Comparison of ENCODE assay signal across 25 mouse cellular contexts in genomic region chr6:55321518-55321917, GRCm38 (mm10). TPM values are rescaled to one million over a fixed set of nuclear protein-coding genes. Genes with fewer than 3 reads are reported as not detected.
DNase-seq lines count a peak whose midpoint lies in the region; ATAC-seq and TF ChIP-seq lines count a peak whose summit lies in the region.
"Had no signal": no experiment of that assay in that cellular context is flagged by ENCODE, and none has a peak within 500 bp of the region (broad histone marks: within the 10 kb centered on the region; RNA-seq: fewer than 3 reads in every experiment).

No protein-coding gene starts in this region.

- H3K4me3 ChIP-seq in kidney, embryonic 16.5 days (ENCODE audit: low read length) = no peak overlapping the region
- H3K4me3 ChIP-seq in stomach, embryonic 15.5 days (replicated peaks) = no peak overlapping the region
- no peak overlapping the region for H3K4me3 ChIP-seq in stomach, postnatal 0 days (ENCODE audit: low read depth, low read length)
- H3K4me3 ChIP-seq in liver, embryonic 13.5 days (replicated peaks) = no peak overlapping the region
- H3K4me3 ChIP-seq in midbrain, embryonic 16.5 days (ENCODE audit: low read depth, low read length) = no peak overlapping the region
- H3K4me3 ChIP-seq: embryonic facial prominence, embryonic 10.5 days; forebrain, embryonic 12.5 days; heart, embryonic 10.5 days had no signal

- 65% methylated on average over 6 of the region's 6 CpGs for WGBS in kidney, embryonic 16.5 days
- 58% methylated on average over 6 of the region's 6 CpGs for WGBS in stomach, embryonic 15.5 days
- 69% methylated on average over 6 of the region's 6 CpGs for WGBS in stomach, postnatal 0 days
- WGBS in liver, embryonic 13.5 days (ENCODE audit: insufficient replicate concordance) = 34% methylated on average over 6 of the region's 6 CpGs
- WGBS in midbrain, embryonic 16.5 days = 83% methylated on average over 6 of the region's 6 CpGs

- no peaks in the 10 kb centered on the region for H3K9me3 ChIP-seq in kidney, embryonic 16.5 days (ENCODE audit: low read length)
- no peaks in the 10 kb centered on the region for H3K9me3 ChIP-seq in stomach, embryonic 15.5 days
- H3K9me3 ChIP-seq in stomach, postnatal 0 days (ENCODE audit: control insufficient read depth, low read length) = no peaks in the 10 kb centered on the region
- H3K9me3 ChIP-seq in liver, embryonic 13.5 days (replicated peaks) = no peaks in the 10 kb centered on the region
- no peaks in the 10 kb centered on the region for H3K9me3 ChIP-seq in midbrain, embryonic 16.5 days (replicated peaks; ENCODE audit: control insufficient read depth, low read length, poor library complexity, severe bottlenecking)
- H3K9me3 ChIP-seq: embryonic facial prominence, embryonic 10.5 days; forebrain, embryonic 12.5 days; heart, embryonic 10.5 days had no signal

- no peak overlapping the region for H3K27ac ChIP-seq in kidney, embryonic 16.5 days (ENCODE audit: low read length)
- no peak overlapping the region for H3K27ac ChIP-seq in stomach, embryonic 15.5 days
- H3K27ac ChIP-seq in stomach, postnatal 0 days (replicated peaks) = no peak overlapping the region
- H3K27ac ChIP-seq in liver, embryonic 13.5 days = peak overlapping the region; percentile 85
- no peak overlapping the region for H3K27ac ChIP-seq in midbrain, embryonic 16.5 days (ENCODE audit: low read length)
- H3K27ac ChIP-seq: embryonic facial prominence, embryonic 10.5 days; forebrain, embryonic 12.5 days; heart, embryonic 10.5 days; hindbrain, postnatal 0 days had no signal

- no peak for DNase-seq in kidney, adult 9 months
- DNase-seq in stomach, postnatal 0 days (ENCODE audit: low spot score) = no peak
- DNase-seq in liver, embryonic 13.5 days = no peak
- DNase-seq in lung, adult 18-20 months = no peak
- DNase-seq in thymus, postnatal 25 days = no peak
- DNase-seq: adrenal gland, postnatal 36 days; cerebellum, adult 11 months; cerebellum, adult 9-11 months; kidney, postnatal 10 days; left cerebral cortex, postnatal 4 days; lung, adult 2 months; retina, postnatal 1 day; right cerebral cortex, postnatal 25 days; thymus, adult 2 months had no signal

- no peak for TF ChIP-seq EP300 in stomach, postnatal 0 days (optimal IDR thresholded peaks at IDR 0.05)

- H3K4me2 ChIP-seq in kidney, embryonic 16.5 days (replicated peaks; ENCODE audit: low read depth, low read length) = no peak overlapping the region
- no peak overlapping the region for H3K4me2 ChIP-seq in stomach, embryonic 15.5 days
- H3K4me2 ChIP-seq in stomach, postnatal 0 days (replicated peaks; ENCODE audit: low read depth) = no peak overlapping the region
- H3K4me2 ChIP-seq in liver, embryonic 13.5 days = peak overlapping the region; percentile 50
- no peak overlapping the region for H3K4me2 ChIP-seq in midbrain, embryonic 16.5 days (ENCODE audit: low read length)
- H3K4me2 ChIP-seq: forebrain, embryonic 12.5 days had no signal

- 0 out of 2 replicates have a peak, but pooled peaks have one; percentile 5 for ATAC-seq in kidney, embryonic 16.5 days (ENCODE audit: low FRiP score, low TSS enrichment)
- ATAC-seq in stomach, embryonic 15.5 days (ENCODE audit: insufficient read depth, low FRiP score, low read depth) = peak; percentile 23; the same call in 1 of the 2 replicates
- ATAC-seq in stomach, postnatal 0 days (ENCODE audit: low FRiP score, low TSS enrichment) = no peak
- ATAC-seq in liver, embryonic 13.5 days (ENCODE audit: low read depth) = peak; percentile 73
- ATAC-seq in midbrain, embryonic 16.5 days = 0 out of 2 replicates have a peak, but pooled peaks have one; percentile 19
- ATAC-seq: hindbrain, postnatal 0 days; intestine, postnatal 0 days had no signal

- H3K4me1 ChIP-seq in kidney, embryonic 16.5 days (ENCODE audit: insufficient read depth, low read length) = 0 out of 2 replicates have a peak, but pooled peaks cover 5% of the 10 kb centered on the region
- H3K4me1 ChIP-seq in stomach, embryonic 15.5 days = peaks cover 19% of the 10 kb centered on the region
- 0 out of 2 replicates have a peak, but pooled peaks cover 3% of the 10 kb centered on the region for H3K4me1 ChIP-seq in stomach, postnatal 0 days (replicated peaks; ENCODE audit: control insufficient read depth, insufficient read depth)
- H3K4me1 ChIP-seq in liver, embryonic 13.5 days (replicated peaks) = peaks cover 84% of the 10 kb centered on the region
- no peaks in the 10 kb centered on the region for H3K4me1 ChIP-seq in midbrain, embryonic 16.5 days (ENCODE audit: control insufficient read depth, insufficient read depth, low read length)
- H3K4me1 ChIP-seq: forebrain, embryonic 12.5 days had no signal

- H3K9ac ChIP-seq in kidney, embryonic 16.5 days (replicated peaks; ENCODE audit: low read length) = no peak overlapping the region
- no peak overlapping the region for H3K9ac ChIP-seq in stomach, embryonic 15.5 days
- H3K9ac ChIP-seq in stomach, postnatal 0 days (ENCODE audit: low read length) = no peak overlapping the region
- peak overlapping the region; percentile 67 for H3K9ac ChIP-seq in liver, embryonic 13.5 days
- H3K9ac ChIP-seq in midbrain, embryonic 16.5 days (ENCODE audit: low read depth, low read length) = no peak overlapping the region
- H3K9ac ChIP-seq: forebrain, embryonic 12.5 days had no signal

- no peak for TF ChIP-seq CTCF in stomach, postnatal 0 days (IDR thresholded peaks at IDR 0.05; ENCODE audit: low read depth)

- H3K36me3 ChIP-seq in kidney, embryonic 16.5 days (ENCODE audit: insufficient read depth, low read length) = no peaks in the 10 kb centered on the region
- no peaks in the 10 kb centered on the region for H3K36me3 ChIP-seq in stomach, embryonic 15.5 days
- H3K36me3 ChIP-seq in stomach, postnatal 0 days (ENCODE audit: control insufficient read depth, insufficient read depth, low read length) = no peaks in the 10 kb centered on the region
- no peaks in the 10 kb centered on the region for H3K36me3 ChIP-seq in liver, embryonic 13.5 days
- no peaks in the 10 kb centered on the region for H3K36me3 ChIP-seq in midbrain, embryonic 16.5 days (ENCODE audit: control insufficient read depth, insufficient read depth, low read length)
- H3K36me3 ChIP-seq: heart, embryonic 10.5 days had no signal

- no peaks in the 10 kb centered on the region for H3K27me3 ChIP-seq in kidney, embryonic 16.5 days (ENCODE audit: insufficient read depth, low read length)
- H3K27me3 ChIP-seq in stomach, embryonic 15.5 days (replicated peaks) = no peaks in the 10 kb centered on the region
- no peaks in the 10 kb centered on the region for H3K27me3 ChIP-seq in stomach, postnatal 0 days (ENCODE audit: control insufficient read depth, insufficient read depth, low read length)
- H3K27me3 ChIP-seq in liver, embryonic 13.5 days = no peaks in the 10 kb centered on the region
- H3K27me3 ChIP-seq in midbrain, embryonic 16.5 days (ENCODE audit: control insufficient read depth, insufficient read depth, low read depth, low read length) = no peaks in the 10 kb centered on the region
- H3K27me3 ChIP-seq: forebrain, embryonic 12.5 days had no signal

RNA-seq across cellular contexts. Expression of gene Aqp1, which starts 14.7 kb away (rescaled TPM):
- 50.8 and 69.9 TPM in 2 replicates for polyA plus RNA-seq in kidney, embryonic 16.5 days (2015; fragmentation: Nextera tagmentation; extraction: Ambion mirVana)
- 18.7 and 22.8 TPM in 2 replicates for polyA plus RNA-seq in stomach, embryonic 15.5 days (2015; fragmentation: Nextera tagmentation; extraction: Ambion mirVana)
- polyA plus RNA-seq in stomach, postnatal 0 days (2015; fragmentation: Nextera tagmentation; extraction: Ambion mirVana) = 15.3 and 16.2 TPM in 2 replicates
- 41.7 and 45.2 TPM in 2 replicates for polyA plus RNA-seq in liver, embryonic 13.5 days (2015; fragmentation: Nextera tagmentation; extraction: Ambion mirVana)
- polyA plus RNA-seq in midbrain, embryonic 16.5 days (2015; fragmentation: Nextera tagmentation; extraction: Ambion mirVana) = 4.8 and 5.4 TPM in 2 replicates

RNA-seq across cellular contexts. Expression of gene Ghrhr, which starts 54.6 kb away (rescaled TPM):
- polyA plus RNA-seq in kidney, embryonic 16.5 days (2015; fragmentation: Nextera tagmentation; extraction: Ambion mirVana) = 0.17 and 0.18 TPM in 2 replicates
- 0.15 TPM in 1 of 2 replicates, not detected in the other for polyA plus RNA-seq in stomach, embryonic 15.5 days (2015; fragmentation: Nextera tagmentation; extraction: Ambion mirVana)
- polyA plus RNA-seq in stomach, postnatal 0 days (2015; fragmentation: Nextera tagmentation; extraction: Ambion mirVana) = not detected in 2 replicates
- 0.06 and 0.08 TPM in 2 replicates for polyA plus RNA-seq in liver, embryonic 13.5 days (2015; fragmentation: Nextera tagmentation; extraction: Ambion mirVana)
- polyA plus RNA-seq in midbrain, embryonic 16.5 days (2015; fragmentation: Nextera tagmentation; extraction: Ambion mirVana) = not detected in 2 replicates
- polyA plus RNA-seq: embryonic facial prominence, embryonic 10.5 days; forebrain, embryonic 12.5 days; heart, embryonic 10.5 days; heart, postnatal 0 days; hindbrain, postnatal 0 days; intestine, postnatal 0 days; lung, adult 2 months; neural tube, embryonic 11.5 days; urinary bladder, adult 2 months had no signal
